Mouse (Mus musculus) NIH3T3 (cell line): ENCODE measurements around the gene Cmas.
A peak's percentile ranks its signal among the peaks of the same experiment; 100 is the strongest.

ENCODE experiments used
- DNase-seq: peaks from one replicate; pipeline ENCODE4 v3.0.0-alpha.2; 2012; ENCODE audit warnings: low read depth

The Cmas gene

GRCm38 (mm10) chr6:142756507-142757333, at the start of gene Cmas:
Gene Cmas (plus strand): TSS chr6:142756686.
- DNase-seq: peak; percentile 92

GRCm38 (mm10) chr6:142706688-142707087, 49.8 kb upstream of the Cmas start:
- no peak for DNase-seq

GRCm38 (mm10) chr6:142708369-142708768, 48.1 kb upstream of the Cmas start:
- DNase-seq: no peak

GRCm38 (mm10) chr6:142710690-142711089, 45.8 kb upstream of the Cmas start:
- DNase-seq: no peak

GRCm38 (mm10) chr6:142711106-142711505, 45.4 kb upstream of the Cmas start:
- DNase-seq: no peak

GRCm38 (mm10) chr6:142715026-142715425, 41.5 kb upstream of the Cmas start:
- no peak for DNase-seq

GRCm38 (mm10) chr6:142717186-142717585, 39.3 kb upstream of the Cmas start:
- DNase-seq: no peak

- no peak for DNase-seq
Observed at GRCm38 (mm10) chr6:142718167-142718566, 38.3 kb upstream of the Cmas start.

- DNase-seq: no peak
Observed at GRCm38 (mm10) chr6:142720641-142721040, 35.8 kb upstream of the Cmas start.

- DNase-seq: no peak
Observed at GRCm38 (mm10) chr6:142721731-142722130, 34.8 kb upstream of the Cmas start.

GRCm38 (mm10) chr6:142726032-142726431, 30.5 kb upstream of the Cmas start:
- DNase-seq: no peak

- DNase-seq: no peak
Observed at GRCm38 (mm10) chr6:142732567-142733290, 23.8 kb upstream of the Cmas start.

GRCm38 (mm10) chr6:142735302-142736005, 21.0 kb upstream of the Cmas start:
- DNase-seq: peak; percentile 74

- no peak for DNase-seq
Observed at GRCm38 (mm10) chr6:142738225-142738624, 18.3 kb upstream of the Cmas start.

- DNase-seq: no peak
Observed at GRCm38 (mm10) chr6:142738637-142739036, 17.8 kb upstream of the Cmas start.

GRCm38 (mm10) chr6:142741763-142742162, 14.7 kb upstream of the Cmas start:
- no peak for DNase-seq

- no peak for DNase-seq
Observed at GRCm38 (mm10) chr6:142743193-142743592, 13.3 kb upstream of the Cmas start.

- DNase-seq: no peak
Observed at GRCm38 (mm10) chr6:142745484-142745883, 11.0 kb upstream of the Cmas start.

GRCm38 (mm10) chr6:142746765-142747164, 9.7 kb upstream of the Cmas start:
- no peak for DNase-seq

GRCm38 (mm10) chr6:142747165-142747564, 9.3 kb upstream of the Cmas start:
- no peak for DNase-seq

- DNase-seq: peak; percentile 37
Observed at GRCm38 (mm10) chr6:142748057-142748708, 8.3 kb upstream of the Cmas start.

- DNase-seq: no peak
Observed at GRCm38 (mm10) chr6:142751365-142751764, 5.1 kb upstream of the Cmas start.
